Mouse (Mus musculus): ENCODE measurements around the gene Manba. TPM values are rescaled to one million over a fixed set of nuclear protein-coding genes. Genes with fewer than 3 reads are reported as not detected.

Manba gene
- polyA plus RNA-seq, 1 experiment from 2014 or later = 5.1 TPM

GRCm38 (mm10) chr3:135547298-135547697 lies 61.9 kb downstream of the Manba start:
- Histone ChIP-seq H3K4me2 (replicated peaks) (no peak overlapping the region), H3K4me3 (no peak overlapping the region), H3K4me1 (no peaks in the 10 kb centered on the region), H3K9ac (no peak overlapping the region), H3K27ac (no peak overlapping the region), H3K9me3 (no peaks in the 10 kb centered on the region), H3K36me3 (no peaks in the 10 kb centered on the region), H3K27me3 (replicated peaks) (no peaks in the 10 kb centered on the region)
- ATAC-seq (ENCODE audit: low FRiP score, low read depth) = no peak
- 88% methylated on average over 8 of the region's 8 CpGs for WGBS

GRCm38 (mm10) chr3:135552874-135553273 lies 67.5 kb downstream of the Manba start:
- Histone ChIP-seq H3K9ac (no peak overlapping the region), H3K4me2 (replicated peaks) (no peak overlapping the region), H3K9me3 (no peaks in the 10 kb centered on the region), H3K27ac (no peak overlapping the region), H3K4me3 (no peak overlapping the region), H3K27me3 (replicated peaks) (no peaks in the 10 kb centered on the region), H3K36me3 (no peaks in the 10 kb centered on the region), H3K4me1 (no peaks in the 10 kb centered on the region)
- WGBS = 72% methylated on average over 5 of the region's 5 CpGs
- ATAC-seq (ENCODE audit: low FRiP score, low read depth) = no peak

GRCm38 (mm10) chr3:135555192-135555591 lies 69.8 kb downstream of the Manba start:
- H3K9me3 ChIP-seq = no peaks in the 10 kb centered on the region
- H3K27ac ChIP-seq = no peak overlapping the region
- no peak overlapping the region for H3K4me2 ChIP-seq (replicated peaks)
- no peaks in the 10 kb centered on the region for H3K36me3 ChIP-seq
- no peaks in the 10 kb centered on the region for H3K4me1 ChIP-seq
- 52% methylated on average over 6 of the region's 6 CpGs for WGBS
- no peaks in the 10 kb centered on the region for H3K27me3 ChIP-seq (replicated peaks)
- H3K4me3 ChIP-seq = no peak overlapping the region
- H3K9ac ChIP-seq = no peak overlapping the region
- no peak for ATAC-seq (ENCODE audit: low FRiP score, low read depth)

GRCm38 (mm10) chr3:135556052-135556587 lies 70.7 kb downstream of the Manba start:
- Histone ChIP-seq H3K27ac (no peak overlapping the region), H3K9me3 (no peaks in the 10 kb centered on the region), H3K4me1 (no peaks in the 10 kb centered on the region), H3K4me3 (no peak overlapping the region), H3K36me3 (no peaks in the 10 kb centered on the region), H3K27me3 (replicated peaks) (no peaks in the 10 kb centered on the region), H3K9ac (no peak overlapping the region), H3K4me2 (replicated peaks) (no peak overlapping the region)
- ATAC-seq (ENCODE audit: low FRiP score, low read depth) = no peak
- WGBS = 82% methylated on average over 7 of the region's 7 CpGs

- Histone ChIP-seq H3K36me3 (no peaks in the 10 kb centered on the region), H3K4me1 (no peaks in the 10 kb centered on the region), H3K27me3 (replicated peaks) (no peaks in the 10 kb centered on the region), H3K9me3 (no peaks in the 10 kb centered on the region), H3K4me2 (replicated peaks) (no peak overlapping the region), H3K27ac (no peak overlapping the region), H3K4me3 (no peak overlapping the region), H3K9ac (no peak overlapping the region)
- 86% methylated on average over 12 of the region's 12 CpGs for WGBS
- ATAC-seq (ENCODE audit: low FRiP score, low read depth) = no peak
Measured at GRCm38 (mm10) chr3:135556851-135557662, 71.6 kb downstream of the Manba start.

GRCm38 (mm10) chr3:135562036-135562435 lies 76.6 kb downstream of the Manba start:
- Histone ChIP-seq H3K27me3 (replicated peaks) (no peaks in the 10 kb centered on the region), H3K4me3 (no peak overlapping the region), H3K4me2 (replicated peaks) (no peak overlapping the region), H3K9ac (no peak overlapping the region), H3K27ac (no peak overlapping the region), H3K4me1 (no peaks in the 10 kb centered on the region), H3K36me3 (no peaks in the 10 kb centered on the region), H3K9me3 (no peaks in the 10 kb centered on the region)
- no peak for ATAC-seq (ENCODE audit: low FRiP score, low read depth)
- WGBS = 79% methylated on average over 7 of the region's 7 CpGs

GRCm38 (mm10) chr3:135563163-135563689 lies 77.8 kb downstream of the Manba start:
- Histone ChIP-seq H3K4me2 (replicated peaks) (no peak overlapping the region), H3K27ac (no peak overlapping the region), H3K4me1 (no peaks in the 10 kb centered on the region), H3K36me3 (no peaks in the 10 kb centered on the region), H3K4me3 (no peak overlapping the region), H3K9ac (no peak overlapping the region), H3K27me3 (replicated peaks) (no peaks in the 10 kb centered on the region), H3K9me3 (no peaks in the 10 kb centered on the region)
- WGBS = 91% methylated on average over 17 of the region's 17 CpGs
- no peak for ATAC-seq (ENCODE audit: low FRiP score, low read depth)

GRCm38 (mm10) chr3:135564706-135565105 lies 79.3 kb downstream of the Manba start:
- Histone ChIP-seq H3K36me3 (no peaks in the 10 kb centered on the region), H3K27ac (no peak overlapping the region), H3K4me3 (no peak overlapping the region), H3K4me1 (no peaks in the 10 kb centered on the region), H3K27me3 (replicated peaks) (no peaks in the 10 kb centered on the region), H3K4me2 (replicated peaks) (no peak overlapping the region), H3K9ac (no peak overlapping the region), H3K9me3 (no peaks in the 10 kb centered on the region)
- ATAC-seq (ENCODE audit: low FRiP score, low read depth) = no peak
- 89% methylated on average over 9 of the region's 9 CpGs for WGBS

- H3K9ac ChIP-seq = no peak overlapping the region
- no peak for ATAC-seq (ENCODE audit: low FRiP score, low read depth)
- no peaks in the 10 kb centered on the region for H3K36me3 ChIP-seq
- H3K4me1 ChIP-seq = no peaks in the 10 kb centered on the region
- H3K4me3 ChIP-seq = no peak overlapping the region
- H3K4me2 ChIP-seq (replicated peaks) = no peak overlapping the region
- no peaks in the 10 kb centered on the region for H3K27me3 ChIP-seq (replicated peaks)
- H3K27ac ChIP-seq = no peak overlapping the region
- no peaks in the 10 kb centered on the region for H3K9me3 ChIP-seq
- WGBS = 88% methylated on average over 4 of the region's 4 CpGs
Measured at GRCm38 (mm10) chr3:135565306-135565705, 79.9 kb downstream of the Manba start.

GRCm38 (mm10) chr3:135567888-135568287 lies 82.5 kb downstream of the Manba start:
- Histone ChIP-seq H3K9me3 (no peaks in the 10 kb centered on the region), H3K27ac (no peak overlapping the region), H3K4me2 (replicated peaks) (no peak overlapping the region), H3K36me3 (no peaks in the 10 kb centered on the region), H3K4me1 (no peaks in the 10 kb centered on the region), H3K9ac (no peak overlapping the region), H3K27me3 (replicated peaks) (no peaks in the 10 kb centered on the region), H3K4me3 (no peak overlapping the region)
- no peak for ATAC-seq (ENCODE audit: low FRiP score, low read depth)
- 82% methylated on average over 6 of the region's 6 CpGs for WGBS

- Histone ChIP-seq H3K36me3 (no peaks in the 10 kb centered on the region), H3K9me3 (no peaks in the 10 kb centered on the region), H3K4me1 (no peaks in the 10 kb centered on the region), H3K4me3 (no peak overlapping the region), H3K27ac (no peak overlapping the region), H3K27me3 (replicated peaks) (no peaks in the 10 kb centered on the region), H3K9ac (no peak overlapping the region), H3K4me2 (replicated peaks) (no peak overlapping the region)
- ATAC-seq (ENCODE audit: low FRiP score, low read depth) = no peak
- WGBS = 76% methylated on average over 5 of the region's 5 CpGs
Measured at GRCm38 (mm10) chr3:135568633-135569032, 83.2 kb downstream of the Manba start.

GRCm38 (mm10) chr3:135571540-135571939 lies 86.1 kb downstream of the Manba start:
- no peak for ATAC-seq (ENCODE audit: low FRiP score, low read depth)
- WGBS = 69% methylated on average over 13 of the region's 13 CpGs
- H3K4me3 ChIP-seq = no peak overlapping the region
- no peaks in the 10 kb centered on the region for H3K27me3 ChIP-seq (replicated peaks)
- H3K4me1 ChIP-seq = no peaks in the 10 kb centered on the region
- no peak overlapping the region for H3K27ac ChIP-seq
- H3K9ac ChIP-seq = no peak overlapping the region
- H3K4me2 ChIP-seq (replicated peaks) = peak overlapping the region; percentile 12; the same call in 1 of the 2 replicates
- H3K9me3 ChIP-seq = no peaks in the 10 kb centered on the region
- H3K36me3 ChIP-seq = no peaks in the 10 kb centered on the region

- H3K4me1 ChIP-seq = no peaks in the 10 kb centered on the region
- no peak overlapping the region for H3K4me3 ChIP-seq
- H3K4me2 ChIP-seq (replicated peaks) = no peak overlapping the region
- no peak for ATAC-seq (ENCODE audit: low FRiP score, low read depth)
- no peaks in the 10 kb centered on the region for H3K9me3 ChIP-seq
- 51% methylated on average over 6 of the region's 6 CpGs for WGBS
- H3K27ac ChIP-seq = no peak overlapping the region
- no peaks in the 10 kb centered on the region for H3K36me3 ChIP-seq
- no peaks in the 10 kb centered on the region for H3K27me3 ChIP-seq (replicated peaks)
- no peak overlapping the region for H3K9ac ChIP-seq
Measured at GRCm38 (mm10) chr3:135573051-135573450, 87.6 kb downstream of the Manba start.
